Mouse (Mus musculus) erythroblast, embryonic 14.5 days (primary cell): ENCODE data around the gene Gm17571.

Source experiments
- GATA1 ChIP-seq: IDR thresholded peaks from 2 replicates; pipeline ENCODE4 v1.6.1; 2012; ENCODE audit warnings: low read length, inconsistent platforms, mixed read lengths
- TAL1 ChIP-seq: IDR thresholded peaks from 3 replicates; pipeline ENCODE4 v1.6.1; 2012; ENCODE audit warnings: low read length, inconsistent platforms, mixed read lengths

DNA sequence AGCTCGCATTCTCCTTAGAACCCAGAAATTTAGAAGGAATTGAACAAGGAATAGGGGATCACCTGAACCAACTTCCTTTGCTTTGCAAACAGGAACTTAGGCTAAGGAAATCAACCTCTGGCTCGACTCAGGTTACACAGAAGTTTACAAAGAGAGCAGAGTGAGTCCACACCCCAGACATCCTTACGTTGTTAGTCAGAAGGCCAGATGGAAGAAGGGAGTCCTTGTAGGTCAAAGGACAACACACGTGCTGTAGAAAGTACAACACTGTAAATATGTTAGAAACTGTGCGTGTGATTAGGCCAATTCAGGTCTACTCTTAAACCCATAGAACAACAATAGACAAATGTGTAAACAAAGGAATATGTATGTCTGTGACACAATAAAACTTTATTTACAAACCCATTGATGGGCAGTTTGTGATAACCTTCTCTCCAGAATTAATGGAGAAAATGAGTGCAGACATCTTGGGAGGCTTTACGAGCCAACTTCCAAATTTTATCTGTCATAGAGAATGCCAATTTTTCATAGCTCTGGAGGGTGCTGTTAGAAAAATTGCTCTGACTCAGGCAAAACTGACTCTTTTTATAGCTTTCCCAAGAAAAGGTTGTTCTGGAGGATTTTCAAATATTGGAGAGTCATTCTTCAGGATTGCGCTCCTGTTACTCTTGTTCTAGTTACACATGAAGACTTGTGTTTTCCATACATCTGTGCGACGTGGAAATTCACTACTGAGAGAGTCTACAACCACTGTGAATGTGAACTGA, 45.5 kb upstream of the Gm17571 start:
- TF ChIP-seq TAL1 (no peak), GATA1 (no peak)
